Mouse (Mus musculus) C2C12 (cell line): ENCODE measurements around the gene Olfr715b.
"Not testable (repeated sequence)": the region's sequence is repeated elsewhere in the genome, so short reads cannot be mapped to it uniquely, and the experiment has no call there.

ENCODE experiments used
- CEBPB ChIP-seq: IDR thresholded peaks from one replicate; pipeline ENCODE4 v1.6.1; 2011; ENCODE audit warnings: low read depth, mild to moderate bottlenecking, control low read depth, moderate library complexity
- CTCF ChIP-seq: IDR thresholded peaks from one replicate; pipeline ENCODE4 v1.5.1; 2011; ENCODE audit not compliant: control insufficient read depth, insufficient read depth, insufficient read length
- MYOD1 ChIP-seq: IDR thresholded peaks from one replicate; pipeline ENCODE4 v1.6.1; 2011; ENCODE audit warnings: low read depth; ENCODE audit not compliant: control insufficient read depth, insufficient read length
- MYOG ChIP-seq: IDR thresholded peaks from one replicate; pipeline ENCODE4 v1.6.1; 2011; ENCODE audit not compliant: control insufficient read depth, insufficient read length; ENCODE audit errors: extremely low read depth
- USF1 ChIP-seq: IDR thresholded peaks from one replicate; pipeline ENCODE4 v1.6.1; 2011; ENCODE audit warnings: low read depth, mild to moderate bottlenecking, control low read depth, moderate library complexity

DNA sequence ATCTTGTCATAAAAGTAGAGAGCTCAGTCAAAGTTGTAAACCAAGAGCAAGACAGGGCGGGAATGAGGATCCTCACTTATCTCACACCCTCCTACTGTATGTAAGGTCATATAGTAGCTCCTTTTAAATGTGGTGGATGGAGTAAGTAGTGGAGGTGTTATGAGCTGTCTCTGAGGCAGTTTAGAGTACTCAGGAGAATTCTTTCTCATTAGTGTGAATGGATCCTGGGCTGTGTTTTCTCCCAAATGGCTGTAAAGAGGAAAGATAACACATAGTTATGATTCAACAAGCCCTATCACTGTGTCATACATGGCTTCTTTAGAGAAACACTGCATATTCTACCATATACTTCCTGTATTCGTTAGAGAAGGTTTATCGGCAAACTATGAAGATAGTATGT lies 20.8 kb upstream of the Olfr715b start, which contains the start of gene Olfr715:
- not testable (repeated sequence) for TF ChIP-seq CTCF, USF1, CEBPB, MYOD1, MYOG
